ENCODE assay signal across 8 mouse cellular contexts in genomic region chr1:36244058-36244827, GRCm38 (mm10). TPM values are rescaled to one million over a fixed set of nuclear protein-coding genes. Genes with fewer than 3 reads are reported as not detected.
DNase-seq lines count a peak whose midpoint lies in the region; ATAC-seq and TF ChIP-seq lines count a peak whose summit lies in the region.

Gene Uggt1 (minus strand): TSS chr1:36244720.

- peak within 1 kb of the TSS; percentile 79 for H3K4me3 ChIP-seq in heart, embryonic 12.5 days
- peak within 1 kb of the TSS; percentile 96 for H3K4me3 ChIP-seq in kidney, postnatal 0 days (replicated peaks; ENCODE audit: low read depth, low read length)
- peak within 1 kb of the TSS; percentile 78 for H3K4me3 ChIP-seq in liver, embryonic 11.5 days (ENCODE audit: low read depth, low read length)
- H3K4me3 ChIP-seq in stomach, embryonic 14.5 days (ENCODE audit: low read depth, low read length), result peak within 1 kb of the TSS; percentile 88

- peak; percentile 91 for DNase-seq in CD4-positive helper T cell, adult 2 months (ENCODE audit: low read depth, low spot score)
- peak; percentile 85 for DNase-seq in brain, embryonic 18.5 days (ENCODE audit: low read depth, low spot score)
- peak; percentile 97 for DNase-seq in kidney, postnatal 0 days (ENCODE audit: low spot score)
- DNase-seq in liver, embryonic 11.5 days (ENCODE audit: low spot score), result peak; percentile 89
- DNase-seq in naive thymus-derived CD4-positive, alpha-beta T cell, adult 2 months (ENCODE audit: low read depth), result peak; percentile 86

- H3K4me2 ChIP-seq in heart, embryonic 12.5 days, result peak within 1 kb of the TSS; percentile 84
- peak within 1 kb of the TSS; percentile 89 for H3K4me2 ChIP-seq in kidney, postnatal 0 days (ENCODE audit: low read length)
- H3K4me2 ChIP-seq in liver, embryonic 11.5 days, result peak within 1 kb of the TSS; percentile 74
- H3K4me2 ChIP-seq in stomach, embryonic 14.5 days (replicated peaks; ENCODE audit: low read depth, low read length), result peak within 1 kb of the TSS; percentile 91

- no peaks in the 10 kb centered on the region for H3K36me3 ChIP-seq in heart, embryonic 12.5 days
- no peaks in the 10 kb centered on the region for H3K36me3 ChIP-seq in kidney, postnatal 0 days (ENCODE audit: insufficient read depth, low read length)
- H3K36me3 ChIP-seq in liver, embryonic 11.5 days (ENCODE audit: control insufficient read depth, insufficient read depth, low read length), result no peaks in the 10 kb centered on the region; the same call in 1 of the 2 replicates
- H3K36me3 ChIP-seq in stomach, embryonic 14.5 days (ENCODE audit: control insufficient read depth, insufficient read depth, low read length), result no peaks in the 10 kb centered on the region

- no peaks in the 10 kb centered on the region for H3K27me3 ChIP-seq in heart, embryonic 12.5 days (replicated peaks)
- H3K27me3 ChIP-seq in kidney, postnatal 0 days (ENCODE audit: insufficient read depth, low read length), result no peaks in the 10 kb centered on the region
- no peaks in the 10 kb centered on the region for H3K27me3 ChIP-seq in liver, embryonic 11.5 days (replicated peaks; ENCODE audit: control insufficient read depth, insufficient read depth, low read length)
- no peaks in the 10 kb centered on the region for H3K27me3 ChIP-seq in stomach, embryonic 14.5 days (ENCODE audit: control insufficient read depth, insufficient read depth, low read length)

- ATAC-seq in erythroid progenitor cell, adult 5-6 weeks (replicated peaks; ENCODE audit: low FRiP score, poor library complexity, severe bottlenecking), result peak; percentile 99
- peak; percentile 96 for ATAC-seq in heart, embryonic 12.5 days (ENCODE audit: insufficient number of reproducible peaks, low FRiP score)
- peak; percentile 96 for ATAC-seq in kidney, postnatal 0 days (replicated peaks; ENCODE audit: low FRiP score, low read depth)
- peak; percentile 97 for ATAC-seq in liver, embryonic 11.5 days (replicated peaks; ENCODE audit: low FRiP score)
- ATAC-seq in stomach, embryonic 14.5 days (ENCODE audit: insufficient number of reproducible peaks, insufficient read depth, low FRiP score, low read depth), result peak; percentile 94

- H3K4me1 ChIP-seq in heart, embryonic 12.5 days (replicated peaks), result peaks cover 10% of the 10 kb centered on the region
- no peaks in the 10 kb centered on the region for H3K4me1 ChIP-seq in kidney, postnatal 0 days (replicated peaks; ENCODE audit: insufficient read depth, low read length)
- no peaks in the 10 kb centered on the region; the same call in 1 of the 2 replicates for H3K4me1 ChIP-seq in liver, embryonic 11.5 days (replicated peaks; ENCODE audit: control insufficient read depth, insufficient read depth, low read length)
- peaks cover 12% of the 10 kb centered on the region; the same call in 1 of the 2 replicates for H3K4me1 ChIP-seq in stomach, embryonic 14.5 days (ENCODE audit: control insufficient read depth, insufficient read depth, low read length)

- TF ChIP-seq CTCF in kidney, postnatal 0 days (IDR thresholded peaks at IDR 0.05; ENCODE audit: low read depth), result no peak

- H3K9me3 ChIP-seq in heart, embryonic 12.5 days (replicated peaks), result no peaks in the 10 kb centered on the region
- H3K9me3 ChIP-seq in kidney, postnatal 0 days (replicated peaks; ENCODE audit: low read length), result no peaks in the 10 kb centered on the region
- no peaks in the 10 kb centered on the region for H3K9me3 ChIP-seq in liver, embryonic 11.5 days (ENCODE audit: control insufficient read depth, low read length)
- H3K9me3 ChIP-seq in stomach, embryonic 14.5 days (ENCODE audit: control insufficient read depth, low read depth, low read length), result no peaks in the 10 kb centered on the region

- WGBS in heart, embryonic 12.5 days, result 2% methylated on average over 49 of the region's 49 CpGs
- WGBS in kidney, postnatal 0 days, result 2% methylated on average over 48 of the region's 49 CpGs
- WGBS in liver, embryonic 11.5 days, result 2% methylated on average over 49 of the region's 49 CpGs
- 3% methylated on average over 47 of the region's 49 CpGs for WGBS in stomach, embryonic 14.5 days

- H3K27ac ChIP-seq in heart, embryonic 12.5 days (ENCODE audit: poor library complexity, severe bottlenecking), result peak within 1 kb of the TSS; percentile 61
- H3K27ac ChIP-seq in kidney, postnatal 0 days, result peak within 1 kb of the TSS; percentile 86
- peak within 1 kb of the TSS; percentile 64; the same call in 1 of the 2 replicates for H3K27ac ChIP-seq in liver, embryonic 11.5 days (ENCODE audit: low read depth, low read length)
- peak within 1 kb of the TSS; percentile 80 for H3K27ac ChIP-seq in stomach, embryonic 14.5 days (ENCODE audit: low read length)

- peak within 1 kb of the TSS; percentile 87 for H3K9ac ChIP-seq in heart, embryonic 12.5 days
- peak within 1 kb of the TSS; percentile 89 for H3K9ac ChIP-seq in kidney, postnatal 0 days (ENCODE audit: low read depth, low read length)
- H3K9ac ChIP-seq in liver, embryonic 11.5 days (ENCODE audit: low read depth, low read length), result peak within 1 kb of the TSS; percentile 77
- peak within 1 kb of the TSS; percentile 77 for H3K9ac ChIP-seq in stomach, embryonic 14.5 days (replicated peaks; ENCODE audit: low read depth, low read length)

RNA-seq across cellular contexts. Expression of gene Uggt1, which starts in this region (rescaled TPM):
- total RNA-seq in erythroid progenitor cell, adult 5-6 weeks (2015; ENCODE audit: low replicate concordance), result 21.8 and 42.2 TPM in 2 replicates
- total RNA-seq in erythroid progenitor cell, adult 5-6 weeks (2017; ENCODE audit: low replicate concordance), result 32.2 and 62.3 TPM in 2 replicates
- polyA plus RNA-seq in heart, embryonic 12.5 days (2016; fragmentation: Nextera tagmentation; extraction: Ambion mirVana), result 46.0 and 53.3 TPM in 2 replicates
- 41.2 and 42.7 TPM in 2 replicates for polyA plus RNA-seq in kidney, postnatal 0 days (2015; fragmentation: Nextera tagmentation; extraction: Ambion mirVana)
- polyA plus RNA-seq in liver, embryonic 11.5 days (2014; fragmentation: Nextera tagmentation; extraction: Ambion mirVana), result 54.4 and 55.8 TPM in 2 replicates
- 74.2 and 84.8 TPM in 2 replicates for polyA plus RNA-seq in stomach, embryonic 14.5 days (2014; fragmentation: Nextera tagmentation; extraction: Ambion mirVana)

Comparison
In these comparisons a context has a peak if more than half of its experiments do, and no peak if none do; other contexts are left out.
1. Peak in every context shown above with its lines: DNase-seq, ATAC-seq, H3K4me3 ChIP-seq and H3K27ac ChIP-seq.